Mouse (Mus musculus) frontal cortex, postnatal 10 days (tissue): ENCODE measurements around the gene Ahnak2.
"Not testable (repeated sequence)": the region's sequence is repeated elsewhere in the genome, so short reads cannot be mapped to it uniquely, and the experiment has no call there.

Experiments
- DNase-seq, 2 experiments: peaks; one replicate each; pipeline ENCODE4 v3.0.0; 2022; ENCODE audit warnings: low spot score in 2 of 2, mixed read lengths in 1 of 2

Gene Ahnak2

DNA sequence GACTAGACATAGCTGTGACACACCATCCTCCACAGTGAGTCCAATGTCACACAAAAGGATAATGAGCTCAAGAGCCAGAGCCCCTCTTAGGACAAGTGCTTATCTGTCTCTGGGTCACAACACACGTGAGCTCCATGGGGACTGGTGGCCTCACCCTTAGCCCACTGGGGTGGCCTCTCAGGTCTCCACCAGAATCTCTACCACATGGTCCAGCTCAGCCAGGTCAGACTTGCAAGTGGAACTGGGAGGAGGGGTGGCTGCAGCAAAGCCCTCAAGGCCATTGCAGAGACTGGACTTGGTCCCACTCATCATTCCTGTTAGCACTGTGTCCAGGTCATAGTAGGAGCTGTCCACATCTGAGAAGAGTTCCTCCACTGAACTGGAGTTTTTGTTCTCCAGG lies 18.8 kb upstream of the Ahnak2 start:
- peak in 1 of 2 experiments; percentile 3 for DNase-seq

DNA sequence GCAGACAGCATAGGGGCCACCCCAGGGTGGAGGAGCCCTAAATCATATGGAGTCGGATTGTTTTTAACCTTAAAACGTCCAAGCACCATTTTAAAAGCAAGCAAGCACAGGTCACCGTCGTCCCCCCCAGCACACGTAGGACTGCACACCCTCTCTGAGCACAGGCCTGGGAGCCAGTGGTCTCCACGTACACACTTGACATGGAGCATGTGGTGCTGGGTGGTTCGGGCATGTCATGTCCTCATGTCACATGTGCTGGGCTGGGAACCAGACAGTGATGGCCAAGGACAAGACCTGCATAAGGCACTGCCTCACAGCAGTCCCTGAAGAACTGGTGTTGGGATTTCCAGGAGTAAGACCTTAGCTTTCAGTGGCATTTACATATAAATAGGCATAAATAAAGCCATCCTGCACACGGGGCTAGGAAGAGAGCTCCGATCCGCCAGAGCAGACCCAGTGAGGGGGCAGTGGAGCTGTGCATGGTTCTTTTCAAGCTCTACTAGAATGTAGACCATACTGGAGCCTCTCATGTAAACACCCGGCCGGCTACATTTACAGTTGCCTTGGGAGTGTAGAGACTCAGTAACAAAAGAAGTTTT lies 18.0 kb upstream of the Ahnak2 start:
- no peak for DNase-seq

DNA sequence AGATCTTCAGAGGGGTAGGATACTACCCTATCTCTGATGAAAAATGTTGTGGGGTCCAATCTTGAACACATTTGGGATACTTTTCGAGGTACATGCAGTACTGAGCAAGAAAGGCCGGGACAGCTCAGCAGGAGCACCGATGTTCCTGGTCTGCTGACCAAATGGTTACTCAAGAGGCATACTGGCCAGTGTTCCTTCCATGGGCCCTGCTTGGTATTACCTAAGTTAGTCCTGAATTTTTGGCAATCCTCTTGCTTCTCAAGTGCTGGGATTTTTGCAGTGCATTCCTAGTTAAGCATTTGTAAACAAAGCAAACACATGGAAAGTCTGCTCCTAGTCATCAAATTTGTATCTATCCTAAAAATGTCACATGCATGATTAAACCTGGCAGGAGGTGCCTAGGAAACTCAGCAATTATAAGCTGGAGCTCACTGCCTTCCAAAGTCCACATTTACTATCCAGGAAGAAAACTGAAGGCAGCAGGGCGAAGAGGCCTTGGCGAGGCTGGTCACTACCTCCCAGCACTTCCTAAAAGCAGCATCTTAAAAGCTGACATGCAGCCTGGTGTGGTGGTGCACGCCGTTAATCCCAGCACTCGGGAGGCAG lies 16.7 kb upstream of the Ahnak2 start:
- no peak for DNase-seq

DNA sequence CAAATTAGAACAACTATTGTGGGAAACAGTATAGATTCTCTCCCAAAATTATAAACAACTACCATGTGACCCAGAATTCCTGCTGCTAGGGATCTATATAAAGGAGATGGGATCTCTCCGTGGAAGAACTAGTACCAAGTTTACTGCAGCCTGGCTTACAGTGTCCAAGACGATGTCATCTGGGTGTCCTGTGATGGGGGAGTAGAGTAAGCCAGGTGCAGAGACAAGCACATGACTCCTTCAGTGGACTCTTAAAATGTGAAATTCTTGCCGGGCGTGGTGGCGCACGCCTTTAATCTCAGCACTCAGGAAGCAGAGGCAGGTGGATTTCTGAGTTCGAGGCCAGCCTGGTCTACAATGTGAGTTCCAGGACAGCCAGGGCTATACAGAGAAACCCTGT lies 14.4 kb upstream of the Ahnak2 start:
- DNase-seq = not testable (repeated sequence)

DNA sequence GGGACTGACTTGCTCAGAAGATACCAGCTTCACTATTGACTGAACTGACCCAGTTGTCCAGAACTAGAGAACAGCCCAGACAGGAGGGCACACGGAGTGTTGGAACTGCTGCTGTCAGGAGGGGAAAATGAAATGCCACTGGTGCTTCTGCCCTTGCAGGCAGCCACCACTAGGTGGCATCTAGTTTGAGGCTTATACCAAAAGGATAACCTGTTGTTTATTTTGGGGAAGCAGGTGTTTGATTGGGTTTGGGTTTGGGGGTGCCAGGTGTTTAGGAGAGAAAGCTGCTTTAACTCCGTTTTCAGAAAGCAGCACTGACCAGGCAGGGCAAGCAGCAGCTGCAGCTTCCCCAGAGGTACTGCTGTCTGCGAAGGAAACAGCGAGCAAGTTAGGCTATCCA lies 13.8 kb upstream of the Ahnak2 start:
- DNase-seq = peak in 1 of 2 experiments; percentile 50

DNA sequence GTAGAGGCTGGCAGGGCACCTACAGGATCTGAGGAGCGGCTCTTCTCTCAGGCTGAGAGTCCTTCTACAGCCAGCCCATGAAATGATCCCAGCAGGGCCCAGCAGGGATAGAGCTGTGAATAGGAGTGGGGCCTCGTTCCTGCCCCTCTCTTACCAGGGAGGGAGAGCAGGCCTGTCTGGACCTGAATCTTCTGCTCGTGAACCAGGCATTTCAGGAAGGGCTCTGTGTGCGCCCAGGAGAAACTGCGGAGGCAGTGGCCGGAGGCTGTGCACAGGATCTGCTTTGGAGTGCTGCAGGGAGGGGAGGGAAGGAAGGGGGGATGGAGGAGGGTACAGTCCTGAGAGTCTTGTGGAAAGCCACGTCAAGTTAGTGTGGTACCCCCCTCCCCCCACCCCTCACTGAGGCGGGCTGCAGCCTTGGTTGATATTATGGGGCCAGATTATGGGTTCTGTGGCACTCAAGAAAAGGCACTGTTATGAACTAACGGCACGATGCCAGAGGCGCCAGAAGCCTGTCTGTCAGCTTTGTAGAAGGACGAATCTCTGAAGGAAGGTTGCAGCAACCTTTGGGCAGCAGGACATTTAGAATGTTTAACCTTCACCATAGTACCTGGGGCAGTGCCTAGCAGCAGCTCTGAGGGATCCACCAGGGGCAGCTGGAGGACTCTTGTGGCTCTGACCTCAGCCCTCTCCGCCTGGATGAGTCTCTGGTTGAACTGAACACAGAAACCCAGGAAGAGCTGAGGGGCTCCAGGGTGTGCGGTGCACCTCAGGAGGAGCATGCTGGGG lies 12.4 kb upstream of the Ahnak2 start:
- no peak for DNase-seq

DNA sequence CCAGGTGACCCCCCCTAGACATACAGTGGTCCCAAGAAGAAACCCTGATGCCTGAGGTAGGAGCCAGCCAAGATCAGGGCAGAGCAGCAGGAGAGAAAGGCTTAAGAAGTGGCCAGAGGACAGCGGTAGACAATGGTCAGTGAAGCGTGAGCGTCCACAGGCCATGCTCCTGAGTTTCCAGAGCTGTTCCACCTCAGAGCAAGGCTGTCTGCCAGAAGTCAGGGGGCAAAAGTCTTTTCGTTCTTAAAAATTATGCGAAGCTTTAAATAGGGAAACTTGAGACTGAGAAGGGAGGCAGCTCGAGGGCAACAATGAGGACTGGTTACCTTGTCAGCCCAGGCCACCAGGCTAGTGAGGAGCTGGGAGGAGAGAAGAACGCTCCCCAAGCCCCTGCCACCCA lies 10.9 kb upstream of the Ahnak2 start:
- DNase-seq = no peak

DNA sequence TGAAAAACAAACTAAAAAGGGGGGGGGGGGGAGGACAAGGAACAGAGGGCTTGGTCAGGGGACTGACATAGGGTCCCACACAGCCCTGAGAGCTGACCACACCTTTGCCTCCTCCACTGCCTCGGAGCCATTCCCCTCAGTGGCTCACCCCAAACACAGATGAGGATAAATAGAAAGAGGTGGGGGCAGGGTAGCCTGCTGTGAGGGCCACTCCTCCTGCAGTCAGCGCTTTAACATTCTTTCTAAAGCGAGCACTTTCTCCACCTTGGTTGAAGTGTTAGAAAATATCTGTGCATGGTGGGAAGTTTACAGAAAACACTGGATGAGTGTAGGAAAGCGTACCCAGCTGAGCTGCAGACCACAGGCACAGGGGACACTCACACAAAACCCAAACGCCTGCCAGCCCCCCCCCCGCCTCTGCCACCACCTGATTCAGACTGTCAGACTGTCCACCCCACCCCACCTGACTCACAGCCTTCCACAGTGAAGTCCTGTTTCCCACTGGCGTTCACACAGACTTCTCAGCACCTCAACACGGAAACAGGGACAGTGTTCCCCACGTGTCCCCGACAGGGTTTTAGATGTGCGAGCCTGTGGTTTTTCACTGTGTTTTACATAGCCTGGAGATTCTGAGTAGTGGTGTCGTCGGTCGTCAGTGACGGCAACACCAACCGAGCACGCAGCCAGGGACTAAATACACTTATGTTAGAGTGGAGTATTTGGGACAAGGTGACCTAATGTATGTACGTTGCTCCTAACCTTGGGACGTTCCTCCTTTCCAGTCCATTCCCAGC lies 7.8 kb upstream of the Ahnak2 start:
- no peak for DNase-seq

DNA sequence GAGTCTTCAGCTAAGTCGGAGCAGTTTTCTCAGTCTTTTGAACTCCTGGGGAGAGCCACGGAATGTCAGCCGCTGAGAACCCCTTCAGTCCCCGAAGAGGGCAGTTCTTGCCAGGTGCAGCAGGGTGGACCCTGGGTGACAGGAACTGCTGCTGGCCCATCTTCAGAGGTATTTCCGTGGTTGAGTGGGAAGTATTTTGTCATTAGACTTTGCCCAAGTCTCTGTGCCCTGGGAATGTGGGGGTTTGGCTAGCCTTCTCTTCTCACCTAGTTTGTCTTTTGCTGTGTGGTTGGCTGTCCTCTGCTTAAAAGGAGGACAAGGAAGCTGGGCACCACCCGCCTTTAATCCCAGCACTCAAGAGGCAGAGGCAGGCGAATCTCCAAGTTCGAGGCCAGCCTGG lies 7.2 kb upstream of the Ahnak2 start:
- no peak for DNase-seq

DNA sequence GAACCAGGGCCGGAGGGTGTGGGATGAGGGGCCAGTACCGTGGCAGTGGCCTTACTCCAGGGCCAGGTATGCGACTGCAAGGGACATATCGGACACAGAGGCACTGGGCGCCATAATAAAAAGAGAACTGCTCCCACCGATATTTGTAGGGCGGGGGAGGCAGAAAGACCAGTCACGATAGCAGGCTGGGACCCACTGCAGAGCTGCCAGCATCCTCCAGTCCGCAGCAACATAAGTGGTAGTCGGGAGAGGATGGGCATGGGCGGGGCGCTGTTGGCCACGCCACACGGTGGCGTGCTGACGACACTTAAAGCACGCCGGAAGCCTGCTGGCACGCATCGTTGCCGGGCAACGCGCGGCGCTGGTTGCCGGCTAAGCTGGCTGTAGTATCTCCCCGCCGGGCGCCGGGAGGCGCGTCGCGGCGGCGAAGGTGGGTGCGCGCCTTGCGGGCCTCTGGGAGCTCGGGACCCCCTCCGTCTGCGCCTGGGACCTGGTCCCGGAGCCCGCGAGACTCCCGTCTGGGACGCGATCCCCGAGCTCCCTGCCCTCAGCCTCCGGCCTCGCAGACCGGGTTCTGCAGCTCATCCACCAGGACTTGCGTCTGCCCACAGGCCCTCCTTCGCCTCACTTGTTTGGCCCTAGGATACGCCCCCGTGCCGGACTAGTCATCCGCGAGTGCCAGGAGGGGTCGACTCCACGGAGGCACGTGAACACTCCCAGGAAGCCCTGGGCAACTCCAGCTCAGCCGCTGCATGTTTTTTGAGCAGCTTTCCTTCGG lies 6.3 kb upstream of the Ahnak2 start, which contains the start of gene Clba1:
Clba1 (plus strand) TSS at position 351 of the 778 bp plus-strand sequence.
- DNase-seq = peak; percentile 91

DNA sequence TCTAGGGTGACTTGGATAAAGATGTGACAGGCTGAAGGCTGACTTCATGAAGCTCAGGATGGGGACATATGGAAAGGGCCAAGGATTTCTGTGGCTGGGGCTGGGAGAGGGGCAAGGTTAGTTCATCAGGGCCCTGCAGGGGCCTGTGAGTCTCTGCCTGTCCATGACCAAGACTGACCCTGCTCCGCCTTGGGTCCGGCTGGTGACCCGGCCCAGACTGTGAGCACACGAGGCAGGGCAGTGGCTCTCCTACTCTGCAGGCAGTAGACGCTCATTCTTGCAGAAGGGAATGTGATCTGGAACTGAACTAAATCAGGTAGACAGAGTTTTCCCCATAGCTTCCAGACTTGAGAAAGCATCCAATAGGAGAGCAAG lies 5.7 kb upstream of the Ahnak2 start:
- no peak for DNase-seq

DNA sequence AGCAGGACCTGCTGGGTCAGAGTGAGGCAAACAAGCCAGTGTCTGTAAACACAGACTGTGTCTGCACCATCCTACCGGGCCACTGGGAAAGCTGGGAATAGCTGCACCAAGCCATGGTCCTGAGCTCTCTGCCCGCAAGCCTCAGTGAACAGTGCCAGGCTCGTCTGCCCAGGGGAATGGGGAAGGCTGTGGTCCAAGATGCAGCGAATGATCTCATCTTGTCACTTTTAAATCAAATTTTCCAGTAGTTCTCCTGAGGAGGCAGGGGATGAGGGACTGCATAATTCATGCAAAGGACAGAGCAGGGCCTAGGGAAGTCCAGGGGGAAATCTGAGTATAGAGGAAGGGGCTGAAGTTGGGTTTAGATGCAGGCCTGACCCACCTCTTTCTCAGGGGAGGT lies 5.3 kb upstream of the Ahnak2 start:
- DNase-seq = no peak

DNA sequence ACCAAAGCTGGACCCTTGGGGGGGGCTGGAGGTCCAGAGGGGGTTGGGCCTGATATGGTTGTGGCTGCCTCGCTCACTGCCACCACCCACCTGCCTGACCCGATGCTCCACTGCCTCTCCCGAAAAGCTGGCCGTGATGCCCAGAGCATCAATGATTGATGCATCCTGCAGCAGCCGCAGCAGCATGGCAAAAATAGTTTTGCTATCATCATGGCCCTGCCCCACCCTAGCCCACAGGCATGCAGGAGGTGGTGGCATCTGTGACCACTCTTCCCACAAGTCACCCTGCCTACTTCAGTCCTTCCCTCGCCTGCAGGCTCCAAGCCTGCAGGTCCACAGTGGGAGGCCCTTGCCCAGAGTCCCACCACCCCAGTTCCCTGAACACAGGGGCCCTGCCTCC lies 3.6 kb upstream of the Ahnak2 start:
- DNase-seq = no peak

DNA sequence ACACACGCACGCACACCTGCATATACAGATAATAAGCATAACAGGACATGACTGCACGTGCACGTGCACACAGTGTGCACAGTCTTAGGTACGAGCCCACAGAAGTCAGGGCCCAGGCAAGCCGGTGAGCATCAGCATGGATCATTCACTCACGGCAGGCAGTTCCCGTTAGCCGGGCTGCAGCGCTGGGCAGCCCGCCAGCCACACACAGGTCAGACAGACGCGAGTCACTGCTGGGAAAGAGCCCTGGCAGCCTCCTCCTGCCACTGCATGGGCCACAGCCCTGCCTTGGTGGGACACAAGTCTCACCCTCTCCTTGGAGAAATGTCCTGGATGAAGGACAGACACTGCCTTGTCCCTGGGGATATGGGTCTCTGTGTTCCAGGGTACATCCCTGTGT lies 1.6 kb upstream of the Ahnak2 start:
- DNase-seq = no peak

DNA sequence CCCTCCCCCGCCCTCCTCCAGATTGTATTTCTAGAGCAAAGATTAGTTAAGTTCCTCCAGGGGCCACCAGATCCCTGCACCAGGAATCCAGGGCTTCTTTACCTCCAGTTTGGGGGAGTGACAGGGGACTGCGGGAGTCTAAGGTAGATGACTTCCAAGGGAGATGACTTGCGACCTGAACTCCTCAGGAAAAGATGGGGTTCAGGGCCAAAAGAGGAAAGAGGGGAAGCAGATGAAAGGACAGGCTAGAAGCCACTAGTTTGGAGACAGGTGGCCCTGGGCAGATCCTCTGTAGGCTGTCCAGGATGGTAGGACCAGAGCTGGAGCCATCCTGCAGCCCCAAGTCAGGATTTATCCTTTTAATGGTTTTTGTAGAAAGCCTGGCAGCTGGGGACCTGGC lies 460 bp upstream of the Ahnak2 start:
- no peak for DNase-seq

DNA sequence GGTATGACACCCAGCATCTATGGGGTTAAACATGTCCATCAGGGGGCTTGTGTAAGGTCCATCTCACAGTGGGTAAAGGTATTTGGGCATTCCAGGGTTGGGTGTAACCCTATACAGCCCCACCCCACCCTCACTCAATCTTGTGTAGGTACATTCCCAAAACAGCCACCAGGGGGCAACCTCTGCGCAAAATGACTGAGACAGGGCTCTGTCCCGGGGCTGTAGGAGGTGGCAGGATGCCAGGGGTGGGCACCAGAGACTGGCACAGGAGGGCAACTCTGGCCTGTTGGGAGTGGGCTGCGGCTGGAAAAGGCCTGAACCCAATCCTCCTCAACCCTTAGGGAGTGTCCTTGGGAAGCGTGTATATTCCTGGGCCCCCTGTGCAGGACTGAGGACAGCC lies 2.0 kb downstream of the Ahnak2 start:
- DNase-seq = peak in 1 of 2 experiments; percentile 62

DNA sequence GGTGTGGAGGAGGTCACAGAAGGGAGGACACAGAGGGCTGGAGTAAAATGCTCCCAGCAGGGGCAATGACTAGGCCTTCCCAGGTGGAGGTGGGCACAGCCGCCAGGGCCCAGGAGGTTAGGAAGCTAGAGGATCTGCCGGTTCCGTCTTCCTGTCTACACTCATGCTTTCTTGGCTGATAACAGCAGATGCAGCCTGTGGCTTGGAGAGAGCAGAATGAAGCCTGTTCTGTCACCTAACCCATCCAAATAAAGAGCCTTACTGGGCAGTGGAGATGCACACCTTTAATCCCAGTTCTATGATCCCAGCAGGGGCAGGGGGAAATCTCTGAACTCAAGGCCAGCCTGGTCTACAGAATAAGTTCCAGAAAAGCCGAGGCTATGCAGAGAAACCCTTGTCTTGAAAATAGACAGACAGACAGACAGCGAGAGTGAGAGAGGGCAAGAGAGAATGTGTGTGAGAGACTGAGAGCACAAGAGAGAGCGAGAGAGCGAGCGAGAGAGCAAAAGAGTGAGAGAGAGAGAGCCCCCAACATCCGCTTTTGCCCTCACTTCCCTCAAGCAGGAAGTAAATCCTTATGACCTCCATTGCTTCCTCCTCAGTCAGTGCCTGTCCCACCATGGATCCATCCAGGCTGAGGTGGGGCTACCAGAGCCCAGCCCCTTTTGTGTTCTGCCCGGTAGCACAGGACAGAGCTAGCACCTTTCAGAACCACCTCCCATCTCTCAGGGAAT lies 3.1 kb downstream of the Ahnak2 start:
- no peak for DNase-seq

DNA sequence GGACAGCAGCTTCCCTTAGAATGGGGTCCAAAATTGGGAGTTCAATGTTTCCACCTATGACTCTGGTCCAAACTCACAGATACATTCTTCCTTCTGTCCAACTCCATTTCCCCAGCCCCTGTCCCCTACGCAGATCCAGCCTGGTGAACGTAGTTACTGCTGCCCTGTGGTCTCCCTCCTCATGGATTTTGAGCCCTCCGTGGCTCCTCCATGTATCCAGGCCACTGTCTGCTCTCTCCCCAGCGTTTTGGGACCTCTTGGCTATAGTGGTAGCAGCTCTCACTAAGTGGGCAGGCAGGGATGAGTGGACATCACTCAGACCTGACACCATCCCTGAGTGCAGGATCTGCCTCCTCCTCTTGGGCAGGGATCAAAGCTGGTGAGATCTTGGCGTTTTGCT lies 3.7 kb downstream of the Ahnak2 start:
- no peak for DNase-seq

DNA sequence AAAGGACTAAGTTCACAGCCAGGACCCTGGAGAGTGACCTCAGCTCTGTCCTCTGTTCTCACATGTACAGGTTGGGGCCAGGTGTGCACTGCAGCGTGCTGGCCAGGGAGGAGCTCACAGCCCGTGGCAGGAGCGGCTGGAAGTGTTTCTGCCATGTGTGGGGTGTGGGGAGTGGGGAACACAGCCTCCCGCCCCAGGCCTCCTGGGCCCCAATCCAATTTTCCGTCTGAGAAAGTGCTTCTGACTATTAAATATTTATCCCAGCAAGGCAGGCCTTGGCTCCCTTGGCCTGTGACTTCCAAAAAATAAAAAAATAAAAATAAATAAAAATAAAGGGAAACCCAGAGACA lies 4.2 kb downstream of the Ahnak2 start:
- DNase-seq = no peak

DNA sequence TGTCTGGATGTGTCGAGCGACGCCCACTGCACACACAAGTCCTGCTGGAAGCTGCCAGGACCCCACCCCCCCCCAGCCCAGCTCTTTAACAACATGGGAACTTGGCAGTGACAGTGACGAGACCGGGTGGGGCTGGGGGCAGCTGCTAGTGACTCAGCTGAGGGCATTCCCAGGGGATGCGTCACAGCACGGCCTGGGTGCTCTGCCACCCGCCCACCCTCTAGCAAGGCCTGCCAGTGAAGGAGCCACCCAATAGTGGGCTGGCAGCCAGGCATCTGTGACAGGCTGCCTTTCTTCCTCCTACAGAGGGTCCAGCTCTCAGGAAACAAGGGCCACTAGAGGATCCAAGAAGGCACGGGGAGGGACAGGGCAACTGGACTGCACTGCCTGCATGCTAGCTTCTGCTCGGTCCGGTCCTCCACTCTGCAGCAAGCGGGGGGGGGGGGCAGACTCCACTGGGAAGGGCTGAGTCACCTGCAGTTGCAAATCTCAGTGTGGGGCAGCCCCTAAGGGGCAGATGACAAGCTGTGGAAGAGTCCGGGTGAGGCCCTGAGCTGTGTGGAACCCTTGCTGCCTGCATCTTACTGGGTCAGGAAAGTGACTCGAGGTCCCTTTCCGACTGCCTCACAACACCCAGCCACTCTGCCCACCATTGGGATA lies 4.7 kb downstream of the Ahnak2 start:
- peak; percentile 53 to 77 for DNase-seq
